Mouse (Mus musculus): ENCODE results near the gene Leprot.

Leprot gene

DNA sequence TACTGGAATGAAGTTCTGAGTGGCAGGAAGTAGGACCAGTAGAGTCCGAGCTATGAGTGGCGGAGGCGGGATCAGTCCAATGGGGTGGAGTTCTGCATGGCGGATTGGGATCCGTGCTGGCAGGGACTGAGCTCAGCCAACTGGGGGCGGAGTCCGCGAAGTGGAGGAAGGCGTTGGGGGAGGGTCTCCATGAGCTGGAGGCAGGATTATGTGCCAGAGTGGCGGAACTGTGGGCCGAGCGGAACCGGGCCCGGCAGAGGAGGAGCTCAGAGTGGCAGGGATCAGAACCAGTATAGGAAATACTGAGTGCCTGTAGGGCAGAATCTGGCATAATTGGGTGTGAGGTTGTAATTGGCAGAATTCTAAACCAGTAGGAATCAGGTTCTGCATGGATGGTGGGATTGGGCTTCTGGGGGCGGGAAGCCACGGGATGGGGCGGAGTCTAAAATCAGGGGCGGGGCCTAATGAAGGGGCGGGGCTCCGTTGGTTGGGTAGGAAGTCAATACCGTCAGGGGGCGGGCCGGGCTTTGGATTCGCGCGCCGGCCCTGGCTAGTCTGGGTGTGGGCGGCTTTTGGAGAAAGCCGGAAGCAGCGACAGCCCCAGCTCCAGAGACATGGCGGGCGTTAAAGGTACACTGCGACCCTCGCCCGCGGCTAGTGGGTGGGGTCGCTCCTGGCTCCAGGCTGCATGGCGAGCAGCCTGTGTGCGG is at the start of gene Leprot:
TSS of gene Leprot (plus strand) at position 523 of the 710 bp plus-strand sequence.
- peak; percentile 96 for DNase-seq (ENCODE audit: low read depth, low spot score)

DNA sequence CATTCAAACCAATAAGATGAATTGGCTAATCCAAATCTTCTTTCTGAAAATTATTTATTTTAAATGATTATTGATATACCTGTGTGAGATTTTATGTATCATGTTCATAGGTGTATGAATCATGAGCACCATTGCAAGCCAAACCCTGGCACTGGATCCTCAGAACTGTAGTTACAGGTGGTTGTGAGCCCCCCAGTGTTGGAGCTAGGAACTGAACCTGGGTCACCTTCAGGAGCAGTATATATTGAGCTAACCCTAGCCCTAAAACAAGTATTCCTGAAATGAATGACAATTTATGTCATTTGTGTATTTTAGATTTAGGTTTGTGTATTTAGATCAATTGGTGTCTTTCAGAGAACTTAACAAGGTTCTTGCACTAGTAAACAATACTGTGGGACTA is 45.8 kb upstream of the Leprot start:
- DNase-seq (ENCODE audit: low read depth, low spot score): peak; percentile 58

DNA sequence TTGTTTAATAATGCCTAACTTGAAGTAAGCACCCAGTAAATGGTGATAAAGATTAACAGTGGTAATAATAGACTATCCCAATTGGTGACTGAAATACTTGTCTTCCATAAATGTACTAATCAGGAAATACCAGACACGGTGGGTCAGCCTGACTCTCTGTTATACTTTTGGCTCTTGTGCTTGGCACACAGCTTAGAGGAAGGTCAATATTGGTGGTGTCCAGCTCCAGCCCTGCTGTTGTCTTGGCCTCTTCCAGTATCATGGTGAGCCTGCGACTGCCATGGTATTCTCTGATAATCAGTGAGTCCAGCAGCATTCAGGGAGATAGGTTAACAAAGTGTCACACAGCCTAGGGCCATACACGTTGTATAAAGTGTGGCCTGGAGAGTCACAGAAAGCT is 43.9 kb upstream of the Leprot start:
- no peak for DNase-seq (ENCODE audit: low read depth, low spot score)

DNA sequence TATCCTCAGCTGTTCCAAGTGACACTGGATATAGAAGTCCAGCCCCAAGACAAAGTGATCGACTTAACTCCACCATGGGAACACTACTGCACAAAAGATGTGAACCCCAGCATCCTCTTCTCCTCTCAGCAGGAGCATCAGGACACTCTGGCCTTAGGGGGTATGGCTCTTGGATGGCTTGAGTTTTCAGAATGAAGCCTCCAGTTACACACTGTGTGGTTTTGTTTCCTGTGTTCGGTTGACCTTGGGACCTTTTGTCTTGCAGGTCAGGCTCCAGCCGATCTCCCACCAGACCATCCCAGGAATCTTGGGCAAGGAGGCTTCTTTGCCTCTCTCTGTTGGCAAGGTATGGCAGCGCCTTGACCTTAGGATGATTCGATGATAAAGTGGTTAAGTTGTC is 31.0 kb upstream of the Leprot start:
- no peak for DNase-seq (ENCODE audit: low read depth, low spot score)

DNA sequence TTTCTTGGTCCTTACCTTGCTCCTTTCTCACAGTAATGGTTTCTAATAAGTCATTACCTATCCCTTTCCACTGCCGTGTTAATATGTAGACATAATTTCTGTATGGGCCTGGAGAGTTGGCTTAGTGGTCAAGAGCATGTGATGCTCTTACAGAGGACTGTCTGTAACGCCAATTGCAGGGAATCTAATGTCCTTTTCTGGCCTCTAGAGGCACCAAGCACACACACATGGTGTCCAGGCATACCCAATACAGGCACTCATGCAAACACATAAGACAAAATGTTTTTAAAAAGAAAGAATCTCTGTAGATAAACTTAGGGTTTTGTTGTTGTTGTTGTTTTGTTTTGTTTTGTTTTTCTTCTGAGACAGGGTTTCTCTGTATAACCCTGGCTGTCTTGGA is 29.8 kb upstream of the Leprot start:
- no peak for DNase-seq (ENCODE audit: low read depth, low spot score)

DNA sequence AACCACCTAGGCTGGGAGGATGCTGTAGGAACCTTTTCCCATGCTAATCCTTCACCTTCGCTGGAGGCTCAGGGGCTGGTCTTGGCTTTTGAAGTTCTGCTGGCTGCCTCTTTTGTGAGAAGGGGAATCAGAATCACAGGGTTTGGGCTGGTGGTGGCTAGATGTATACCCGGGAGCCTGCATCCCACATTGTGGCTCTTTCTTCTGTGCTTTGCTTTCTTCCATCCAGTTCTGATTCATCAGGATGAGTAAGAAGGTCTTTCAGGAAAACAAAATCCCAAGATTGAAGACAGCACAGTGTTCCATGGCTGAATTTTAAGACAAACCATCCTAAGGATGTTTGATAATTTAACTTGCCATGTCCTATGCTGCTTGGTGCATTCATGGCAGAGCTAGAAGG is 27.3 kb upstream of the Leprot start:
- no peak for DNase-seq (ENCODE audit: low read depth, low spot score)

DNA sequence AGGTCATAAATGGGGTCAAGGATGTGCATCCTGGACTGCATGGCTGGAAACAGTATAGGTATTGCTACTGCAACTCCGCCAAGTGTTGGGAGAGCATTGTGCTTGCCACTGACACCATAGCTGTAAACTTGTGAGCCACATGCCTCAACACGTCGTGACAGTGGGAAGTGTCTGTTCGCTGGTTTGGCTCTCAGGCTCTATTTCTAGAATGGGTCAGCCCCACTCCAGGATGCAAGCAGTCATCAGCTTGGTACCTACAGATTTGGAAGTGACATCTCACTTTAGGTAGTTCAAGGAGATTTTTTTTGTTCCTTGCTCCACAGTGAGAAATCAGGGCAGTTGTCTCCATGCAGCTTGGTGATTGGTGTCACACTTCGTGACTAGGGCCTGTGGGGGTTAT is 26.3 kb upstream of the Leprot start:
- no peak for DNase-seq (ENCODE audit: low read depth, low spot score)

DNA sequence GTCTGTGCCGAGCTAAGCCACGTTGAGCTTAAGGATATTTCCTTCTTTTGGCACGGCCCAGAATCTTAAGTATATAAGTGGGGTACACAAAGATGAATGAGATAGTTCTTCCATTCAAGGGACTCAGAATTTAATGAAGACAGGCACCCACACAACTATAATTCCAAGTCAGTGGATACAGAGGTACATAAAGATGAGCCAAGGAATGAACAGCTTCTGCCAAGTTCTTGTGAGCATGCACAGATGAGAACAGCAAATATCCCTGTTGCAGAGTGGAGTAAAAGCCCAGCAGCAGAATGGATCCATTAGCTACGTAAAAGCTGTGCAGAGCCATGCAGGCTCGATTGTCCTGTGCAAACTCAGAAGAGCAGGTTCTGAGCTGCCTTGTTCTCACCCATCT is 22.2 kb upstream of the Leprot start:
- DNase-seq (ENCODE audit: low read depth, low spot score): no peak

DNA sequence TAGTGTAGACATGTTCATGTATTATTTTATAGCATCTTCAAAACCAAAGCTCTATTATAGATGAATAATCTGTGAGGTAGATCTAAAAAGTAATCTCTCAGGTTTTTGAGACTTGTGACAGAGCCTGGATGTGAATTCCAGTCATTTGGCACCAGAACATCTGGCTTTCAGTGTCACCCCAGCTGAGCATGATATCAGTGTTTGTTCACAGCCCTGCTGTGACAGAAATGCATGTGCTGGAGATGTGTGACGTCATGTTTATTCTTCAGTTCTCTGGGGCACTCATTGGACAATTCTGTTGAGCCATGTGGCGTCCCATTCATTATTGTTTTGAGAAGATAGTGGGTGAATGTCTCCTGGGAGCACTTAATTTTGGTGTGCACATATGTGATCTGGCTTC is 11.9 kb upstream of the Leprot start:
- DNase-seq (ENCODE audit: low read depth, low spot score): no peak

DNA sequence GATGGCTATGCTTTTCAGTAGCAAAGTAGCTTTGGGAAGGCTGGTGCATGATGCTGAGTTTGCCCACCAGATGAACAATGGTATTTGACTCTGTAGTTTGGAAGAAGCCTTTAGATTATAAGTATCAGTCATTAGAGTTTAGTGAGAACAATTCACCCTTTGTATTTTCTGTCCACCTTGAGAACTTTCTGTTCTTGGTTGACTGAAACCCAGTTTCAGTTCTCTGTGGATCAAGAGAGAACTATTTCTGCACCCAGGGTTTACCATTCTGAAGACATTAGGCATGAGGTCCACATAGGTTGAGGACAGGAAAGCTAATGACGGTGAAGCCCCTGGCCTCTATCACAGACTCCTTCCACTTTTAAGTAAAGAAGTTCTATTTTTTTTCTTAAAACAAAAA is 10.0 kb upstream of the Leprot start:
- DNase-seq (ENCODE audit: low read depth, low spot score): no peak

DNA sequence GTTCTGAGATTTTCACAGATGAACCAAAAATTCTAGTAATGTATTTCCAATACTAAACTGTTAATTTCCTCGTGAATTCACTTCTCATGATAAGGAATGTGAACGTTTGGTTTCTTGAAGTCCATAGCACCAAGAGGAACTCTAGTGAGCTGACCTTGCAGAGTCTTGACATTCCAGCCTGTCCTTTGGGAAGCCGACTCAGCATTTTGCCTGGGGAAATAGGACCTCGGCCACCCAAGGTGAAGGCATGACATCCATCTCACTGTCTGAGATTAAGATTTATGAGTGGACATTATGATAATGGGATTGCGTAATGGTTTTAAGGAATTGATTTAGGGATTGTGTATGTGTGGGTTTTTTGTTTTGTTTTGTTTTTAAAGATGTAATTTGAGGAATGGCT is 6.9 kb upstream of the Leprot start:
- no peak for DNase-seq (ENCODE audit: low read depth, low spot score)

DNA sequence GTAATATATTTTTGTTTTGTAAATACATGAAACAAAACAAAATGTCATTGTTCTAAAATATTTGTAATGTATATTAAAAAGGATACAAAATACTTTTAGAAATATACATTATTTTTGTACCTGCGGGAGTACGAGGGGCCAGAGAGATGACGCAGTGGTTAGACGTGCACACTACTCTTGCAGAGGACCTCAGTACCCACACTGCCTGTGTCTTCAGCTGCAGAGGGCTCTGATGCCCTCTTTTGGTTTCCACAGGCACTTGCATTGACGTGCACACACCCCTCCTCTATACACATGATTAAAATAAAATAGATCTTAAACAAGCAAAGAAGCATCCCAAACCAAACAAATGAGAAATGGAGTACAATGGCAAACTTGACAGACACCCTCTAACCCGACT is 4.8 kb upstream of the Leprot start:
- no peak for DNase-seq (ENCODE audit: low read depth, low spot score)

DNA sequence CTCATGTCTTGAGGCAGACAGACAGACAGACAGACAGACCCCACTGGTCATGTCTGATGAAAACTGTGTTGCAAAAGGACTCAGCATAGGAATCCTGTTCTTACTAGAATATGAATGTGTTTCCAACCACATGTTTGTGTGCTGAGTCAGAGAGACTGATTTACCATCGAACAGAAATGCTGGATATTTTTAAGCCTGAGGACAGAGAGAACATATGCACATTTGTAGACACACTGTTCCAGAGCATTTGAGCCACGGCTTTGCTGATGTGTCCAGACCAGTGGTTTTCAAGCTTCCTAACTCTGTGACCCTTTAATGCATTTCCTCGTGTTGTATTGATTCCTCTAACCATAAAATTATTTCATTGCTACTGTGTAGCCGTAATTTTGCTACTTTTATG is 4.3 kb upstream of the Leprot start:
- DNase-seq (ENCODE audit: low read depth, low spot score): no peak

DNA sequence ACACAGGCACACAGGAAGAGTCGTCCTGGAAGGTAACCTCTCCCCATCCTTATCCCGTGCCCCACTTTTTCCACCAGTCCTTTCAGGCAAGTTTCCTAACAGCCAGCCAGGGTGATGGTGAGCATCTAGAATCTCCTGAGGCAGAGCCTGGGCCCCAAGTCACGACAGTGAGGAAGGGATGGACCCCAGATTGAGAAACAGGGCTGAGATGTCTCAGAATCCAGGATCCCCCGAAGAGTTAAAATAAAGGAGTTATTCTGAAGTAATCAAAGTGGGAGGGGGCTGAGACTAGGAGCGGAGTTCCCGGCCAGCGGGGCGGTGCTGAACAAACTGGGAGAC is 692 bp upstream of the Leprot start:
- DNase-seq (ENCODE audit: low read depth, low spot score): no peak

DNA sequence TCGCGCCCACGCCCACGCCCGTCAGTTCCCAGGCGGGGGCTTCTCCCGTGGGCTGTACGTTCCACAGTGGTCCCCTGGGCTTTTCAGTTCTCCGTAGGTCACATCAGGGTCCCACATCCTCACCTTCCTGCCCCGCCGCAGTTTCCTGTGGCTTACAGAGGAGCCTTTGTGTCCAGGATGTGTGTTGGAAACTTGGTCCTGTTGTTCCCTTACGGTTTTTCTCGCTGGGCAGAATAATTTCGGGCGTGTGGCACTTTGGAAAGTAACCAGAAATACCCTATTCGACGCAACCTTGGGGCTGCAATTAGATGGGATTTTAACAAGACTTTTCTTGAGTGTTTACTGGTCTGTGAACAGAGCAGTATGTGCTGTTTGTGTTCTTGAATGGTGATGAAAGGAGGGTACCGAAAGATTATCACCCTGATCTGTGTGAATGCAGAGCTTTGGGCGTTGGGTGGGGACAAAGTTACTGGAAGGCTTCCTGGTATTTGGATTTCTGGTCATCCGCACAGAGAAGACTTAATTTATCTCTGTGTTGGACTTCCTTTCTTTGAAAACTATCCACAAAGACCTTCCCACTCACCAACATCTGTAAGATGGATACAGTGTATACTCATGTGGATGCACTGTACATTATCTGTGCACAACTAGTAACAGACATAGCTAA is 591 bp downstream of the Leprot start:
- DNase-seq (ENCODE audit: low read depth, low spot score): no peak

DNA sequence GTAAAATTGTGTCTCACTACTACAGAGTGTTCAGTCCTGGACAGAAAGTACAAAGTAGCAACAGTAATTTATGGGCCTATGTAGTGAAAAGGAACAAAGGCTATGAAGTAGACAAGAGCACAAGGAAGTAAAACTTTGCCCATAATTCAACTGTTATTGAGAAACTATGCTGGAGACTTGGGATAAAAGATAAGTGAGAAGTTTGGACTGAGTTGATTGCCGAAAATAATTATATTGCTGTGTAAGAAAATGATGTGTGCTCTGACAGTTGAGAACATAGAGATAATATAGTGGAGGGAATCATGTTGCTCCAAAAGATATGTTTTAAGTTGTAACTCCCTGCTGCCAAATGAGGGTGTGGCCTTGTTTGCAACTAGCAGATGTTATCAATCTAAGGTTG is 1.2 kb downstream of the Leprot start:
- no peak for DNase-seq (ENCODE audit: low read depth, low spot score)

DNA sequence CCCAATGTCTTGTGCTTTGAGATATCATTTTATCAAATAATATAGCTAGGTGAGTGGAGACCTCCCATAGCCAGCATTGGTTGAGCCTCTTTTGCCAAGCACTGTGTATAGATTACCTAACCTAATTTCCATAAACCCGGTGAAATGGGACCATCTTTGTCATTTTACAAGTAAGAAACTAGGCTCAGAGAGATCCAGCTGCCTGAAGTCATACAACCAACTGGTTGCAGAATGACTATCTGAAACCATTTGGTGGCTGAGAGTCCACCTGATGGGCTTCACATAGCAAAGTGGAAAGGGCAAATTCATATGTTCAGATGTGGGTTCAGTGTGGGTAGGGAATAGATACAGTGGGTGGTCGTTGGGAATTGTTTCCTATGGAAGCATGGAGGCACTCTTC is 3.4 kb downstream of the Leprot start:
- DNase-seq (ENCODE audit: low read depth, low spot score): no peak

DNA sequence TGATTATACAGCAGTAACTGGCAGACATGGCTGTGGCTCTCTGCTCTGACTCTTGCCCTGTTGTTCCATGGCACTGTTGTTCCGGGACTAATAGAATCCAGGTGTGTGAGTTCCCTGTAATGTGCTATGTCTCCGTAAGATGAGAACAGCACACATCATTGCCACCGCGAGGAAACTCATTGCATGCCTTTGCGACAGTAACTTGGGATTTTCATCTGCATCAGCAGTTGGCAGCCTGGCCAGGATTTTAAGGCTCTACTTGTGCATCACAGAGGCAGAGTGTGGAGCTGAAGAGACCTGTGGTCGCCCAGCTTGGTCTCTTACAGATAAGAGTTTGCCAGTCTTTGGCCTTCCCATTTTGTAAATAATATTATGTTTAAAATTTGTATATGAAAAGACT is 6.7 kb downstream of the Leprot start:
- DNase-seq (ENCODE audit: low read depth, low spot score): no peak

DNA sequence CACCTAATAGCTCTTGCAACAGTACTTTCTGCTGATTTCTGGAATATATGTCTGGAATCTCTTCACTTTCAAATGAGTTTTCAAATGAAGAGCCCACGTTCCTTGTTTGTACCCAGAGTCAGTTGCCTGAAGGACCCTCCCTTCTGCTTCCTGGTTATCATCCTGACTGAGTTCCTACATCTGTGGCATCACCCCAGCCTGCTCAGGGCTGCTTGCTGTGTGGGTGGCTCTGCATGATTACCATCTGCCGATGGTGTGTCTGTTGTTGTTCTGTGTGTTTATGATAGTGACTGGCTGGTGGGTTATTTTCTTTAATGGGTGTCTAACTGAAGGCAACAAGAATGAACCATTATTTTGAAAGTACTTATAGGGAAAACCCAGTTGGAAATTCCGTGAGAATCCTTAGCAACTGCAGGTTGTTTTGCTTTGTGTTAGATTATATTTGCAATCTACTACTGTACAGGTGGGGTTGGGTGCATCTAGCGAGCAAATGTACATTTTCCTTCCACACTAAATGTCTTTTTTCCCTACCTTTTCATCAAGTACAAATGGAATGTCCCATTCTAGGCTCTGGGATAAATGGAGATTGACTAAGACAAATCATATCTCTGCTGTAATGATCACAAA is 7.4 kb downstream of the Leprot start:
- no peak for DNase-seq (ENCODE audit: low read depth, low spot score)

DNA sequence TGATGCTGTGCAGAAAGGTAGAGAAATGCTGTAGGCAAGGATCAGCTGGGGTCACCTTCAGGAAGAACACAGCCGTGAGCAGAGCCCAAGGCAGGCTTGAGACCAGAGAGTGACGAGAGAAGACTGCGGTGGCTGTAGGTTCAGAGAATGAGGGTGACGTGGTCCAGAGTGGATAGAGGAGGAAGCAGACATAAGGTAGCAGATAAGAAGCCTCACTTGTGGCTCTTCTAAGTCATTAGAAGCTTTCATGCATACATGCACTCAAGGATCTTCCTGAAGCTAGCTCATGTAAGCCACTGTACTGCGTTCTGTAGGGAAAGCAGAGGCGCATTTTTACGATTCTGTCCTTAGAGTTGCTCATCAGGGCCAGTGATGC is 7.9 kb downstream of the Leprot start:
- no peak for DNase-seq (ENCODE audit: low read depth, low spot score)

DNA sequence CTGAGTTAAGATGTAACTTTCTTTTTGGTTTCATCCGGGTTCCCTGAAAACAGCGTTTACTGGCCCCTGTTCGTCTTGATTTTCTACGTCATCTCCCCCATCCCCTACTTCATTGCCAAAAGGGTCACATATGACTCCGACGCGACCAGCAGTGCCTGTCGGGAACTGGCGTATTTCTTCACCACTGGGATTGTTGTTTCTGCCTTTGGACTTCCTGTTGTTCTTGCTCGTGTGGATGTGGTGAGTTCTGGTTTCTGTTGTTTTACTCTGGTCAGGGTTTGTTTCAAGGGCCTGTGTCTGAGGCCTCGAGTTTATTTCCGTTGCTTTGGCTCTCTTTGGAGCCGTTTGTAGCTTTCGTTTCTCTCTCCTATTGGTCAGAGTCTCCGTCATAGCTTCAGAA is 8.5 kb downstream of the Leprot start:
- DNase-seq (ENCODE audit: low read depth, low spot score): no peak

DNA sequence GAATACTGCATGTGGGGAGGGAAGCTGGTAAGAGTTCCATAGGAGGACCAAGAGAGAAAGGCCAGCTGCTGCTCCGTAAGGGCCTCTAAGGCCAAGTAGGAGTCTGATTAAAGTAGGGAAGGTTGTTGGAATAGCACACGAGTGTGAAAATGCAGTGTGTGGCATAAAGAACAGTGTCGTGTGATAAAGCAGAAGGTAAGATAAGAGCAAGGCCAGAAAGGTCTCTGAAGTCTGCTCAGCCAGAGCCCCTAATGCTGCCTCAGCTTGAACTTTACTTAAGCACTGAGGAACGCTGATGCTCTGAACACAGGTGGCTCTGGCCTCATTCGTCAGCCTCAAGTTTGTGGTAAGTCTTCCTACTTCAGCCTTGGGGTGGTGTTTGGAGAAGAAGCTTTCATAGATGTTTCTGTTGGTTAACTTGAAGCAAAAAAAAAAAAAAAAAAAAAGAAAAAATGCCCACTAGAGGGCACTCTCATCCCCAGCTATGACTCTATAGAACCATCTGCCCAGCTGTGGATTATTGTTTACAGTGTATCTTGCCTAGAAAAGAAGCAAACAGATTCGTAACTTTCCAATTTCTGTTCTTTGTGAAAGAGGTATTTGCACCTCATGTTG is 9.5 kb downstream of the Leprot start:
- peak; percentile 51 for DNase-seq (ENCODE audit: low read depth, low spot score)

DNA sequence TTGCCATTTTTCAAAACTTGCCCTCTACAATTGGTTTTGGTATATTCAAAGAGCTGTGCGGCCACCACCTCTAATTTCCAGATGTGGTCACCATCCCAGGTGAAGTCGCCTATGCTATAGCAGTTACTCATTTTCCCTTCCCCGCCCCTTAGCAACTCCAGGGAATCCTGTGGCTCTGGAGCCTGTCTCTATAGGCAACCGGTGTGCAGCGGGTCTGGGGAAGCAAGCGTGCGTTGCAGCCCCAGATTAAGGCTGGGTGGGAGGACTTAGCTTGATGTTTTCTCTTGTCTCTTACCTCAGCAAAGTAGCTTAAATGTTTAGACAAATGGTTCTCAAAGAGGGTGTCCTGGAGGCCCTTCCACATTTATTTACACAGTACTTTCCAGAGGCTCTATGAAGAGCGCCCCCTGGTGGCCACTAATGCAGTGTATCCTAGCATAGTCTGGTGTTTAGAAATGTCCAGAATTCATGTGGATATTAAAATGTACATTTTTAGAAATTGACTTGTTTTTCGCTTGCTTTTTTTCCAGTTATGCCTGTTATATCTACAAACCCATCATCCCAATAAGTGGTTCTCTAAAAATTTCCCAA is 16.7 kb downstream of the Leprot start:
- peak; percentile 71 for DNase-seq (ENCODE audit: low read depth, low spot score)

Measured in CD4-positive, CD25-positive, alpha-beta regulatory T cell, adult 2 months (primary cell).